Mouse (Mus musculus) hindbrain, embryonic 14.5 days (tissue): ENCODE results near the gene E130208F15Rik. TPM values are rescaled to one million over a fixed set of nuclear protein-coding genes. Genes with fewer than 3 reads are reported as not detected.

Source experiments
- ATAC-seq: fragments of 200-750 bp; cut with Nextera tagmentation; 2 replicates; pipeline ENCODE4 v1.8.0; 2017; ENCODE audit warnings: moderate number of reproducible peaks, mild to moderate bottlenecking, moderate TSS enrichment, moderate library complexity; ENCODE audit not compliant: low FRiP score
- DNase-seq: peaks from one replicate; pipeline ENCODE4 v3.0.0-alpha.2; 2015; ENCODE audit warnings: low spot score
- H3K27ac ChIP-seq: fragments of 300-500 bp; sonication (generic); 2 replicates; pipeline ENCODE4 v1.5.1; 2014; ENCODE audit warnings: mild to moderate bottlenecking, moderate library complexity
- H3K27me3 ChIP-seq: fragments of 300-500 bp; sonication (generic); 2 replicates; pipeline ENCODE4 v1.6.1; 2014; ENCODE audit warnings: mild to moderate bottlenecking, low read length, mixed read lengths; ENCODE audit not compliant: control insufficient read depth, insufficient read depth
- H3K36me3 ChIP-seq: fragments of 300-500 bp; sonication (generic); replicated peaks from 2 replicates; pipeline ENCODE4 v1.6.1; 2014; ENCODE audit not compliant: control insufficient read depth, insufficient read depth
- H3K4me1 ChIP-seq: fragments of 300-500 bp; sonication (generic); replicated peaks from 2 replicates; pipeline ENCODE4 v1.6.1; 2014; ENCODE audit warnings: antibody characterized with exemption, low read length, mixed read lengths; ENCODE audit not compliant: control insufficient read depth, insufficient read depth
- H3K4me2 ChIP-seq: fragments of 300-500 bp; sonication (generic); replicated peaks from 2 replicates; pipeline ENCODE4 v1.6.1; 2014; ENCODE audit warnings: mild to moderate bottlenecking, moderate library complexity
- H3K4me3 ChIP-seq: fragments of 300-500 bp; sonication (generic); replicated peaks from 2 replicates; pipeline ENCODE4 v1.5.1; 2014; ENCODE audit warnings: mild to moderate bottlenecking, low read length
- H3K9ac ChIP-seq: fragments of 300-500 bp; sonication (generic); 2 replicates; pipeline ENCODE4 v1.6.1; 2014
- H3K9me3 ChIP-seq: fragments of 300-500 bp; sonication (generic); 2 replicates; pipeline ENCODE4 v1.6.1; 2016; ENCODE audit warnings: low read length; ENCODE audit not compliant: control insufficient read depth
- WGBS: fragments of 180-500 bp; shearing (Covaris S2); extraction: QIAGEN DNeasy Blood & Tissue Kit; methylation state at CpG from one replicate; pipeline ENCODE4 v1.1.7; 2014; 5-methylcytosine and 5-hydroxymethylcytosine counted together
- polyA plus RNA-seq: library from polyadenylated mRNA; unstranded; fragments of >200 nt; fragmentation: Nextera tagmentation; extraction: Ambion mirVana; gene quantifications from 2 replicates; pipeline ENCODE4 v1.2.1, GENCODE M21; 2014

The E130208F15Rik gene
- polyA plus RNA-seq, 1 experiment from 2014 or later = not detected

DNA sequence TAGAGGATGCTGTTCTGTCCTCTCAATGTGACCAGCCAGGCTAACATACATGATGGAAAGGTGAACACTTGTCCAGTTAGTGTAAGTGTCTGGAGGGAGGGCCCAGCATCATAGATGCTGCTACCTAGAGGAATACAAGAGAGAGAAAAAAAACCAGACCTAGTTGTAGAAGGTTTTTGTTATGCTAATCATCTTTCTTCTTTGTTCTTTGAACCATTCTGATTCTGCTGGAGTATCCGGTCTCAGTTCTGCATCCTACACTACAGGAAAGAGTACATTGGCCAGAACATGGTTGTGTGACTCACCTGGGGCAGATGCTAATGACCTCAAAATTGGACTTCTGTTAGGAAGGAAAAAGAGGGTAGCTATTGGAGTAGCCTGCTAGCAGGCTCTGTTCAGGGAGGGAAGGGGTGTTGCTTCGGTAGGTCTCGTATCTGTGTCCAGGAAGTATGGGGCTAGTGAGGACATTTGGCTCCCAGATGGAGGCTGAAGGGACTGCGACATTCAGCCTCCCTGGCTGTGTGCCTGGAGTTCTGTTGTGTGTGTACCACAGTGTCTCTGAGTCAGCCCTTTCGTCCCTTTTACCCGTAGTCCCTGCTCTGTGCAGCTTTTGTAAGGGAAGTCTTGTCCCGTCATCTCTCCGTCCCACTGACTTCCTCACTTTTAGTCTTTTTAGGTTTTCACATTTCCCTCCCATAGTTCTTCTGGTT lies 34.7 kb upstream of the E130208F15Rik start:
- Histone ChIP-seq H3K4me3 (no peak overlapping the region), H3K27me3 (no peaks in the 10 kb centered on the region), H3K9me3 (no peaks in the 10 kb centered on the region), H3K27ac (no peak overlapping the region), H3K36me3 (no peaks in the 10 kb centered on the region), H3K4me1 (0 out of 2 replicates have a peak, but pooled peaks cover 5% of the 10 kb centered on the region), H3K4me2 (no peak overlapping the region), H3K9ac (no peak overlapping the region)
- 52% methylated on average over 8 of the region's 8 CpGs for WGBS
- DNase-seq = no peak
- ATAC-seq = no peak

- no peak for ATAC-seq
Observed at GRCm38 (mm10) chr7:30288046-30288445, 33.5 kb upstream of the E130208F15Rik start.

GRCm38 (mm10) chr7:30289071-30289713 lies 32.3 kb upstream of the E130208F15Rik start:
- WGBS = 76% methylated on average over 7 of the region's 7 CpGs
- H3K36me3 ChIP-seq = peaks cover 2% of the 10 kb centered on the region; the same call in 1 of the 2 replicates
- no peak overlapping the region for H3K4me3 ChIP-seq
- no peaks in the 10 kb centered on the region for H3K9me3 ChIP-seq
- H3K27ac ChIP-seq = no peak overlapping the region
- H3K27me3 ChIP-seq = no peaks in the 10 kb centered on the region
- no peak overlapping the region for H3K9ac ChIP-seq
- no peak for DNase-seq
- no peak for ATAC-seq
- peaks cover 23% of the 10 kb centered on the region for H3K4me1 ChIP-seq
- H3K4me2 ChIP-seq = no peak overlapping the region

More at GRCm38 (mm10) chr7:30288046-30288445, 33.5 kb upstream of the E130208F15Rik start:
- Histone ChIP-seq H3K27me3 (no peaks in the 10 kb centered on the region), H3K4me1 (peaks cover 14% of the 10 kb centered on the region), H3K9me3 (no peaks in the 10 kb centered on the region), H3K4me3 (no peak overlapping the region), H3K27ac (no peak overlapping the region), H3K9ac (no peak overlapping the region), H3K4me2 (no peak overlapping the region), H3K36me3 (no peaks in the 10 kb centered on the region)
- no peak for DNase-seq
- WGBS = 73% methylated on average over 6 of the region's 6 CpGs

DNA sequence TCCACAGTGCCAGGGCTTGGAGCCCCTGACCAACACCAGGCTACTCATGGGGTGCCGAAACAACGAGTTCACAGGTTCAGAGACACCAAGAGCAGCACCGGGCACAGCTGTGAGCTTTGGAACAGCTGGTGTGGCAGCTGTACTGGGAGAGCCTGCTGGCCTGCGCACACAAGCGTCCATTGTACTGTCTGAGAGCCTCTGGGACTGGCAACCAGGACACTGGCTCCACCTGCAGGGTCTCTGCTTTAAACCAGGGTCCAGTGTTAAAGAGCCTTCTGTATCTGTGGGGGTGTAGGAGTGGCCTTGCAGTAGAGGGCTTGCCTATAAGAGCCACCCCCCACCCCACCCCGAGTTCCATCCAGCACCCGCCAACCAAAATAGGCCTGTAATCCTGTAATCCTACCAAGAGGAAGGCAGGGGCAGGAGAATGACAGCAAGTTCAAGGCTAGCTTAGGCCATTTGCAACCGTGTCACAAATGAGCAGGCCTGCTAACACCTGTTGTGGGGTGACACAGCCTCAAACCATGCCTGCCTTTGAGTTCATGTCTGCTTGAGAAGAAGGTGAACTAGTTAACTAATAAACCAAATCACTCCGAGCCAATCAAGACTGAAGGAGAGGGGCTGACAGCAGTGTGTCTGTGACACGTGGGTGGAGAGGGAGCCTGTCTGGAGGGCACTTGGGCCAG lies 31.7 kb upstream of the E130208F15Rik start:
- H3K4me1 ChIP-seq = peaks cover 25% of the 10 kb centered on the region
- H3K4me3 ChIP-seq = no peak overlapping the region
- 0 out of 2 replicates have a peak, but pooled peaks have one; percentile 28 for ATAC-seq
- whole genome bisulfite sequencing = 52% methylated on average over 10 of the region's 10 CpGs
- H3K36me3 ChIP-seq = peaks cover 9% of the 10 kb centered on the region
- H3K9me3 ChIP-seq = no peaks in the 10 kb centered on the region
- H3K27me3 ChIP-seq = no peaks in the 10 kb centered on the region
- no peak overlapping the region for H3K9ac ChIP-seq
- DNase-seq = no peak
- H3K4me2 ChIP-seq = no peak overlapping the region
- H3K27ac ChIP-seq = no peak overlapping the region

DNA sequence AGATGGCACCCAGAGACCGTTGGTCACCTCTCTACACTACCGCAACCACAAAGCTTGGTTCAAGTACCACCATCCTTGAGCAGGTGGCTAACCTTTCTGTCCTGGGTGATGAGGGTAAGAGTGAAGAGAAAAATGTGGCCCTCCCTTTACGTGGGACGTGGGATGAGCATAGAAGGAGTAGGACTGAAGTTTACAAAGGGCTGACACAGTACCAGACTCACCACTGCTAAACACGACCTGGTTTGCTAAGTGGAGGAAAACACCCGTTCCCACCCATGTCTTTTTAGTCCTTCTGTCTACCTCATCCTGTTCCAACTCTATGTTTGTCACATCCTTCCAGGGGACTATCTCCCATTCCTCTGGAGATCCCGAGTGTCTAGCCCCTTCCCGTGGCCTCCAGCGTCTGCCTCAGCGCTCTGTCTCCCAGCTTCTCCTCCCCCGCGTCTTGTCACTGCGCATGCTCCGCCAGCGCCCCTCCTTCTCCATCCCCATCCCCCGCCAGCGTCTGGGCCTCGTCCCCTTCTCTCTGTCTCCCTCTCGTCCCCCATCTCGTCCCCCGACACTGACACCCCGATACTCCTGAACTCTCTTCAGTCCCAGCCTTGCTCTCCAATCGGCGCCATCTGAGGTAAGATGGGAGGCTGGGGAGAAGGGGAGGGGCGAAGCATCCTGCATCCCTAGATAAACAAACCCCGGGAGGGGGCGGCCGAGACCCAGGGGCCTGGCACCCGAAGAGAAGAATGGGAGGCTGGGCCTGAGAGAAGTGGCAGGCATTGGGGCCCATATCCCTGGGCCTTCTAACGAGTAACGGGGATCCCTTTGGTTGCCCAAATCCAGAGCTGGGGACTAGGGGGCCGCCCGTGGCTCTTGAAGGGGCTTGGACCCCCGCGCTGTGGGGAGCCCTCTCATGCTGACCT lies 30.1 kb upstream of the E130208F15Rik start, which contains the start of gene Clip3:
TSS of gene Clip3 (plus strand) at position 514 of the 917 bp plus-strand sequence.
- peaks cover 25% of the 10 kb centered on the region for H3K4me1 ChIP-seq
- peak within 1 kb of the TSS; percentile 80 for H3K4me2 ChIP-seq
- peak within 1 kb of the TSS; percentile 60 for H3K27ac ChIP-seq
- peaks cover 25% of the 10 kb centered on the region for H3K36me3 ChIP-seq
- H3K27me3 ChIP-seq = no peaks in the 10 kb centered on the region
- DNase-seq (peak; percentile 84), ATAC-seq (peak; percentile 87)
- H3K9me3 ChIP-seq = no peaks in the 10 kb centered on the region
- 6% methylated on average over 35 of the region's 35 CpGs for WGBS
- H3K4me3 ChIP-seq = peak within 1 kb of the TSS; percentile 56
- peak within 1 kb of the TSS; percentile 82 for H3K9ac ChIP-seq

DNA sequence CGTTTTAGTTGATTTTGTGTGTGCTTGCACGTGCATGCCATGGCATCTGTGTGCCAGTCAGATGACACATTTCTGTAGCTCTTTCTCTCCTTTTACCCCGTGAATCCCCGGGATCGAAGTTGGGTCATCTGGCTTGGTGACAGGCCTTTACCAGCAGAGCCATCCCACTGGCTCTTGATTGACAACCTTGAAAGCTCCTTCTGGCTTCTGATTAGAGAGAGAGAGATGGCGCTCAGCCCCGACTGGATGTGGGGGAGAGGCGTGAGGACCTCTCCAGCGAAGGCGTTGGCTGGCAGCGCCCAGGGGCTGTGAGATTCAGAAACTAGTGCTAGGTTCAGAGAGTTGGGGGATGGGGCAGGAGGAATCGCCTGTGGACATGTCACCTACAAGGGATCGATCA lies 27.7 kb upstream of the E130208F15Rik start:
- Histone ChIP-seq H3K4me3 (no peak overlapping the region), H3K9ac (no peak overlapping the region), H3K27me3 (no peaks in the 10 kb centered on the region), H3K27ac (no peak overlapping the region), H3K36me3 (peaks cover 48% of the 10 kb centered on the region), H3K4me2 (no peak overlapping the region; the same call in 1 of the 2 replicates), H3K4me1 (peaks cover 25% of the 10 kb centered on the region), H3K9me3 (no peaks in the 10 kb centered on the region)
- no peak for ATAC-seq
- DNase-seq = no peak
- WGBS = 72% methylated on average over 13 of the region's 13 CpGs

DNA sequence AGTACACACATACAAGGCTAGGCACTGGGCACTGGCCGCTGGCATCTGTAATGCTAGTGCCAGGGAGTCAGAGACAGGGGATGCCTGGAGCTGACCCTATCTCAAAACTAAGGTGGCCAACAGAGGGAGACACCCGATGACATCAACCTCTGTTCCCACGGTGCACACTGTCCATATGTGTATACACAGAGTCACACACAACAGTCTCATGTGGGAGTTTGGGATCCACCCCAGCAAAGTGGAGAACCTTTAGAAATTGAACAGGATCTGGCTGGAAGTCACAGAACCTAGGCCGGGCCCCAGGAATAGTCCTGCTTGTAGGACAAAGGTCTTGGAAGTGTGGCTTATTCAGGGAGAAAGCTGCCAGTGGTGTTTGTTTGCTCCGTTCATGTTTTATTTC lies 27.2 kb upstream of the E130208F15Rik start:
- no peak overlapping the region for H3K27ac ChIP-seq
- H3K36me3 ChIP-seq = peaks cover 53% of the 10 kb centered on the region
- H3K9me3 ChIP-seq = no peaks in the 10 kb centered on the region
- no peak overlapping the region for H3K4me2 ChIP-seq
- no peaks in the 10 kb centered on the region for H3K27me3 ChIP-seq
- 94% methylated on average over 5 of the region's 5 CpGs for WGBS
- ATAC-seq (no peak), DNase-seq (no peak)
- H3K4me3 ChIP-seq = no peak overlapping the region
- peaks cover 25% of the 10 kb centered on the region for H3K4me1 ChIP-seq
- H3K9ac ChIP-seq = no peak overlapping the region

DNA sequence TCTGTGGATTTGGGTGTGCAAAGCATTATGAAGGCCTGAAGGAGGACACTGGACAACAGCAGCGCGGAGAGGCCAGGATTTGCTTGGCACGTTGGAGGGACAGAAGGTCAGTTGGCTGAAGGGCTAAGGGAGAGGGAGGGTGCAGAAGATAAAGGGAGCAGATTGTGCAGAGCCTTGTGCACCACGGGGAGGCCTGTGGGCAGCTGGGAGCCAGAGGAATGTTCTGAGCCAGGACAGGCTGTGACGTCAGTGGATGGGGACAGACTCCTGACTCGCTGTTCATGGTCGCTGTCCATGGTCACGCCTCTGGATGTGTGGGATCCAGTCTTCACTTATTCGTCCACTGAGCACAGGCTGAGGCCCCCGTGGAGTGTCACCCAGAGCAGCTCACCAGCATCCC lies 26.4 kb upstream of the E130208F15Rik start:
- no peak overlapping the region for H3K4me2 ChIP-seq
- H3K27me3 ChIP-seq = no peaks in the 10 kb centered on the region
- no peaks in the 10 kb centered on the region for H3K9me3 ChIP-seq
- WGBS = 74% methylated on average over 10 of the region's 10 CpGs
- DNase-seq (no peak), ATAC-seq (no peak)
- no peak overlapping the region for H3K27ac ChIP-seq
- H3K36me3 ChIP-seq = peaks cover 61% of the 10 kb centered on the region
- H3K4me1 ChIP-seq = peaks cover 25% of the 10 kb centered on the region
- no peak overlapping the region for H3K4me3 ChIP-seq
- no peak overlapping the region for H3K9ac ChIP-seq
